Mouse (Mus musculus) MEL (cell line): ENCODE results near the gene Spata31d1a. TPM values are rescaled to one million over a fixed set of nuclear protein-coding genes. Genes with fewer than 3 reads are reported as not detected.
"Not testable (repeated sequence)": the region's sequence is repeated elsewhere in the genome, so short reads cannot be mapped to it uniquely, and the experiment has no call there.

Experiments
- DNase-seq: peaks from one replicate; pipeline ENCODE4 v3.0.0; 2011; ENCODE audit warnings: low read depth, low spot score
- H3K27ac ChIP-seq: 2 replicates; pipeline ENCODE4 v1.5.1; 2012; ENCODE audit warnings: low read depth, mild to moderate bottlenecking, control low read depth, low read length, moderate library complexity; ENCODE audit not compliant: control insufficient read depth
- H3K27me3 ChIP-seq, 2 experiments: fragments of 150-350 bp in 1 of 2; sonication (generic) in 1 of 2; 2 replicates each; pipeline ENCODE4 v1.6.1; 2012; ENCODE audit warnings: low read length in 2 of 2, mild to moderate bottlenecking in 2 of 2, improper control_type of control experiment in 1 of 2, moderate library complexity in 1 of 2; ENCODE audit not compliant: insufficient read depth in 2 of 2, control insufficient read depth in 1 of 2
- H3K36me3 ChIP-seq, 2 experiments: 2 replicates each; pipeline ENCODE4 v1.6.1; 2012 to 2014; ENCODE audit warnings: low read length in 2 of 2, improper control_type of control experiment in 1 of 2, inconsistent platforms in 1 of 2, mild to moderate bottlenecking in 1 of 2; ENCODE audit not compliant: insufficient read depth in 2 of 2, control insufficient read depth in 1 of 2
- H3K4me1 ChIP-seq, 2 experiments: fragments of 150-350 bp in 1 of 2; sonication (generic) in 1 of 2; 2 replicates each; pipeline ENCODE4 v1.6.1; 2012; ENCODE audit warnings: low read length in 2 of 2, improper control_type of control experiment in 1 of 2, mild to moderate bottlenecking in 1 of 2; ENCODE audit not compliant: insufficient read depth in 2 of 2, control insufficient read depth in 1 of 2
- H3K4me3 ChIP-seq, 2 experiments: fragments of 150-350 bp in 1 of 2; sonication (generic) in 1 of 2; 2 replicates each; pipeline ENCODE4 v1.5.1; 2012; ENCODE audit warnings: low read depth in 2 of 2, low read length in 2 of 2, mild to moderate bottlenecking in 2 of 2, moderate library complexity in 2 of 2, control low read depth in 1 of 2, improper control_type of control experiment in 1 of 2; ENCODE audit not compliant: control insufficient read depth in 1 of 2, insufficient read depth in 1 of 2
- H3K79me2 ChIP-seq: 2 replicates; pipeline ENCODE4 v1.6.1; 2012; ENCODE audit warnings: mild to moderate bottlenecking, low read length, moderate library complexity; ENCODE audit not compliant: control insufficient read depth, poor library complexity, insufficient read depth
- H3K9ac ChIP-seq: 2 replicates; pipeline ENCODE4 v1.6.1; 2012; ENCODE audit warnings: low read depth, mild to moderate bottlenecking, control low read depth, low read length, moderate library complexity; ENCODE audit not compliant: control insufficient read depth, poor library complexity, severe bottlenecking
- H3K9me3 ChIP-seq: fragments of 150-350 bp; sonication (generic); replicated peaks from 2 replicates; pipeline ENCODE4 v1.6.1; 2012; ENCODE audit warnings: mild to moderate bottlenecking, low read length, improper control_type of control experiment, moderate library complexity; ENCODE audit not compliant: insufficient read depth
- CHD1 ChIP-seq: IDR thresholded peaks from 2 replicates; pipeline ENCODE4 v1.6.1; 2012; ENCODE audit warnings: low read depth, mild to moderate bottlenecking, inconsistent platforms, low read length, improper control_type of control experiment
- CHD2 ChIP-seq: IDR thresholded peaks from 2 replicates; pipeline ENCODE4 v1.6.1; 2011; ENCODE audit warnings: low read length, improper control_type of control experiment
- CTCF ChIP-seq, 3 experiments: IDR thresholded peaks in 2 of 3; conservative IDR thresholded peaks in 1 of 3; 2 replicates each; pipeline ENCODE4 v1.5.1; 2011 to 2012; ENCODE audit warnings: low read length in 3 of 3, low read depth in 2 of 3, mild to moderate bottlenecking in 2 of 3, improper control_type of control experiment in 1 of 3, inconsistent platforms in 1 of 3, mixed read lengths in 1 of 3, moderate library complexity in 1 of 3; ENCODE audit not compliant: control insufficient read depth in 1 of 3, insufficient read depth in 1 of 3, poor library complexity in 1 of 3, severe bottlenecking in 1 of 3
- E2F4 ChIP-seq: IDR thresholded peaks from 2 replicates; pipeline ENCODE4 v1.6.1; 2011; ENCODE audit warnings: low read depth, low read length, improper control_type of control experiment, borderline replicate concordance
- EP300 ChIP-seq, 2 experiments: IDR thresholded peaks; 2 replicates each; pipeline ENCODE4 v1.6.1; 2011; ENCODE audit warnings: improper control_type of control experiment in 2 of 2, low read length in 2 of 2, low read depth in 1 of 2, mild to moderate bottlenecking in 1 of 2
- ETS1 ChIP-seq: IDR thresholded peaks from 2 replicates; pipeline ENCODE4 v1.6.1; 2012; ENCODE audit warnings: low read depth, mild to moderate bottlenecking, inconsistent platforms, low read length, improper control_type of control experiment, moderate library complexity
- GATA1 ChIP-seq: IDR thresholded peaks from 2 replicates; pipeline ENCODE4 v1.6.1; 2011; ENCODE audit warnings: low read depth, low read length, improper control_type of control experiment
- KAT2A ChIP-seq: conservative IDR thresholded peaks from 2 replicates; pipeline ENCODE4 v1.6.1; 2012; ENCODE audit warnings: low read depth, low read length, improper control_type of control experiment, inconsistent platforms
- MEF2A ChIP-seq: IDR thresholded peaks from 2 replicates; pipeline ENCODE4 v1.6.1; 2014; ENCODE audit warnings: low read depth, mild to moderate bottlenecking, inconsistent platforms, low read length, improper control_type of control experiment; ENCODE audit not compliant: poor library complexity, insufficient replicate concordance, severe bottlenecking; ENCODE audit errors: extremely low read depth
- NRF1 ChIP-seq: IDR thresholded peaks from 2 replicates; pipeline ENCODE4 v1.6.1; 2014; ENCODE audit warnings: low read depth, mild to moderate bottlenecking, inconsistent platforms, low read length, improper control_type of control experiment, moderate library complexity; ENCODE audit not compliant: poor library complexity, insufficient read depth, severe bottlenecking
- POLR2AphosphoS2 ChIP-seq: IDR thresholded peaks from 2 replicates; pipeline ENCODE4 v1.6.1; 2011; ENCODE audit warnings: low read length, improper control_type of control experiment
- RAD21 ChIP-seq: IDR thresholded peaks from 2 replicates; pipeline ENCODE4 v1.6.1; 2011; ENCODE audit warnings: mild to moderate bottlenecking, low read depth, low read length, improper control_type of control experiment
- RCOR1 ChIP-seq: IDR thresholded peaks from 2 replicates; pipeline ENCODE4 v1.6.1; 2012; ENCODE audit warnings: low read depth, mild to moderate bottlenecking, inconsistent platforms, low read length, improper control_type of control experiment
- SMC3 ChIP-seq: IDR thresholded peaks from 2 replicates; pipeline ENCODE4 v1.6.1; 2011; ENCODE audit warnings: low read depth, low read length, improper control_type of control experiment
- TAL1 ChIP-seq: IDR thresholded peaks from 2 replicates; pipeline ENCODE4 v1.6.1; 2012; ENCODE audit warnings: mild to moderate bottlenecking, inconsistent platforms, low read length, moderate library complexity, mixed read lengths
- UBTF ChIP-seq: IDR thresholded peaks from 2 replicates; pipeline ENCODE4 v1.6.1; 2012; ENCODE audit warnings: low read depth, mild to moderate bottlenecking, inconsistent platforms, low read length, improper control_type of control experiment, moderate library complexity, borderline replicate concordance; ENCODE audit not compliant: insufficient read depth
- ZMIZ1 ChIP-seq: IDR thresholded peaks from 2 replicates; pipeline ENCODE4 v1.6.1; 2012; ENCODE audit warnings: low read depth, mild to moderate bottlenecking, inconsistent platforms, low read length, improper control_type of control experiment, moderate library complexity
- polyA plus RNA-seq, 2 experiments: library from polyadenylated mRNA; stranded (reverse) in 1 of 2; unstranded in 1 of 2; fragments of >175 nt in 1 of 2; fragments of >200 nt in 1 of 2; gene quantifications; 2 replicates each; pipeline versions ENCODE4 v1.2.1 to v1.2.4; 2012; ENCODE audit warnings: low replicate concordance in 2 of 2, low read depth in 1 of 2; ENCODE audit not compliant: insufficient read length in 2 of 2, insufficient read depth in 1 of 2, missing spikeins in 1 of 2
- total RNA-seq: library from RNA; depleted of rRNA; stranded (reverse); fragments of 300-350 nt; gene quantifications from 2 replicates; pipeline ENCODE4 v1.2.3, GENCODE M21; 2012

Spata31d1a gene
- total and polyA plus RNA-seq, 3 experiments, result 0.03 TPM; not detected in 2

- Histone ChIP-seq H3K4me1 (no peaks in the 10 kb centered on the region; a peak in 1 of 4 replicates), H3K27me3 (no peaks in the 10 kb centered on the region)
- TF ChIP-seq CHD1 (no peak), RAD21 (no peak), CHD2 (no peak), KAT2A (no peak), E2F4 (no peak), UBTF (no peak), MEF2A (no peak), CTCF (IDR thresholded peaks at IDR 0.05 in 2 of 3, conservative IDR thresholded peaks at IDR 0.05 in 1 of 3; ENCODE audit: control insufficient read depth in 1 of 3, insufficient read depth in 1 of 3, low read depth in 2 of 3, low read length in 3 of 3, poor library complexity in 1 of 3, severe bottlenecking in 1 of 3) (no peak)
Observed at GRCm38 (mm10) chr13:59726139-59726867, 16.2 kb upstream of the Spata31d1a start.

GRCm38 (mm10) chr13:59722089-59722488 is 12.0 kb upstream of the Spata31d1a start:
- H3K27ac ChIP-seq, H3K79me2 ChIP-seq, H3K36me3 ChIP-seq, H3K9ac ChIP-seq, H3K4me3 ChIP-seq, DNase-seq, H3K27me3 ChIP-seq, H3K4me1 ChIP-seq, H3K9me3 ChIP-seq: not testable (repeated sequence)

More at GRCm38 (mm10) chr13:59726139-59726867, 16.2 kb upstream of the Spata31d1a start:
- H3K79me2 ChIP-seq, result no peaks in the 10 kb centered on the region
- DNase-seq, result no peak
- no peaks in the 10 kb centered on the region for H3K9me3 ChIP-seq
- no peak overlapping the region for H3K27ac ChIP-seq
- H3K9ac ChIP-seq, result no peak overlapping the region
- H3K4me3 ChIP-seq, result no peak overlapping the region
- H3K36me3 ChIP-seq, result no peaks in the 10 kb centered on the region

GRCm38 (mm10) chr13:59719475-59719874 is 9.3 kb upstream of the Spata31d1a start:
- Histone ChIP-seq H3K4me1 (peaks cover 0 to 6% of the 10 kb centered on the region in 2 experiments; a peak in 3 of 4 replicates), H3K27ac (no peak overlapping the region), H3K9me3 (no peaks in the 10 kb centered on the region), H3K79me2 (no peaks in the 10 kb centered on the region), H3K4me3 (no peak overlapping the region), H3K27me3 (peaks cover 0 to 2% of the 10 kb centered on the region in 2 experiments; a peak in 1 of 4 replicates), H3K36me3 (peaks cover 0 to 4% of the 10 kb centered on the region in 2 experiments; a peak in 2 of 4 replicates), H3K9ac (no peak overlapping the region)
- TF ChIP-seq ETS1, result no peak
- peak; percentile 55 for TF ChIP-seq GATA1
- peak; percentile 49 to 51 for TF ChIP-seq EP300 (IDR thresholded peaks at IDR 0.05; ENCODE audit: low read depth in 1 of 2, low read length in 2 of 2)
- no peak for TF ChIP-seq SMC3
- TF ChIP-seq ZMIZ1, result no peak
- TF ChIP-seq RCOR1, result no peak
- TF ChIP-seq CTCF (IDR thresholded peaks at IDR 0.05 in 2 of 3, conservative IDR thresholded peaks at IDR 0.05 in 1 of 3; ENCODE audit: control insufficient read depth in 1 of 3, insufficient read depth in 1 of 3, low read depth in 2 of 3, low read length in 3 of 3, poor library complexity in 1 of 3, severe bottlenecking in 1 of 3), result no peak
- TF ChIP-seq UBTF, result no peak
- no peak for TF ChIP-seq NRF1
- no peak for TF ChIP-seq POLR2AphosphoS2
- no peak for TF ChIP-seq CHD2
- TF ChIP-seq TAL1, result peak; percentile 11; the same call in 1 of the 2 replicates
- DNase-seq, result peak; percentile 51

GRCm38 (mm10) chr13:59718857-59719440 is 8.8 kb upstream of the Spata31d1a start:
- H3K9me3 ChIP-seq, H3K4me1 ChIP-seq, H3K9ac ChIP-seq, H3K79me2 ChIP-seq, DNase-seq, H3K36me3 ChIP-seq, H3K4me3 ChIP-seq, H3K27me3 ChIP-seq, H3K27ac ChIP-seq: not testable (repeated sequence)
